Mouse (Mus musculus) frontal cortex, adult 2 months (tissue): ENCODE data around the gene Rpp14. TPM values are rescaled to one million over a fixed set of nuclear protein-coding genes. Genes with fewer than 3 reads are reported as not detected.

Source experiments
- DNase-seq, 2 experiments: peaks; one replicate each; pipeline ENCODE4 v3.0.0; 2022; ENCODE audit warnings: low spot score in 1 of 2; ENCODE audit errors: extremely low spot score in 1 of 2
- polyA plus RNA-seq: library from polyadenylated mRNA; depleted of rRNA; stranded (reverse); fragments of >200 nt; gene quantifications from 2 replicates; pipeline ENCODE4 v1.2.3, GENCODE M21; 2012

The Rpp14 gene
- polyA plus RNA-seq, 1 experiment = 30.6 TPM

GRCm38 (mm10) chr14:8056076-8056475 is 24.1 kb upstream of the Rpp14 start:
- no peak for DNase-seq

- DNase-seq = no peak
Observed at GRCm38 (mm10) chr14:8059938-8060337, 20.2 kb upstream of the Rpp14 start.

- no peak for DNase-seq
Observed at GRCm38 (mm10) chr14:8062076-8062475, 18.1 kb upstream of the Rpp14 start.

- DNase-seq = peak; percentile 28 to 74
Observed at GRCm38 (mm10) chr14:8062537-8063301, 17.4 kb upstream of the Rpp14 start.

- peak in 1 of 2 experiments; percentile 32 for DNase-seq
Observed at GRCm38 (mm10) chr14:8063835-8064785, 16.1 kb upstream of the Rpp14 start.

- DNase-seq = no peak
Observed at GRCm38 (mm10) chr14:8080718-8081117, 551 bp downstream of the Rpp14 start.

GRCm38 (mm10) chr14:8082949-8083348 is 2.8 kb downstream of the Rpp14 start:
- no peak for DNase-seq

GRCm38 (mm10) chr14:8089016-8089415 is 8.8 kb downstream of the Rpp14 start:
- no peak for DNase-seq

- DNase-seq = peak in 1 of 2 experiments; percentile 82
Observed at GRCm38 (mm10) chr14:8092573-8092972, 12.4 kb downstream of the Rpp14 start.

- no peak for DNase-seq
Observed at GRCm38 (mm10) chr14:8093427-8093826, 13.3 kb downstream of the Rpp14 start.

- no peak for DNase-seq
Observed at GRCm38 (mm10) chr14:8094931-8095561, 14.9 kb downstream of the Rpp14 start.

- DNase-seq = no peak
Observed at GRCm38 (mm10) chr14:8095562-8095950, 15.4 kb downstream of the Rpp14 start.

GRCm38 (mm10) chr14:8097978-8098686 is 18.0 kb downstream of the Rpp14 start, which contains the start of gene Pxk:
Gene Pxk (plus strand): TSS chr14:8098211.
- peak; percentile 83 to 95 for DNase-seq

GRCm38 (mm10) chr14:8098687-8098995 is 18.5 kb downstream of the Rpp14 start:
- no peak for DNase-seq

GRCm38 (mm10) chr14:8099561-8100021 is 19.4 kb downstream of the Rpp14 start:
- DNase-seq = peak in 1 of 2 experiments; percentile 47

- DNase-seq = no peak
Observed at GRCm38 (mm10) chr14:8101886-8102285, 21.7 kb downstream of the Rpp14 start.

- DNase-seq = no peak
Observed at GRCm38 (mm10) chr14:8102676-8103075, 22.5 kb downstream of the Rpp14 start.

- DNase-seq = no peak
Observed at GRCm38 (mm10) chr14:8108047-8108446, 27.9 kb downstream of the Rpp14 start.

- DNase-seq = no peak
Observed at GRCm38 (mm10) chr14:8108976-8109375, 28.8 kb downstream of the Rpp14 start.

GRCm38 (mm10) chr14:8111545-8111944 is 31.4 kb downstream of the Rpp14 start:
- DNase-seq = no peak
